Mouse (Mus musculus) heart, embryonic 16.5 days (tissue): ENCODE measurements around the gene Ankrd61. TPM values are rescaled to one million over a fixed set of nuclear protein-coding genes. Genes with fewer than 3 reads are reported as not detected.

ENCODE experiments used
- ATAC-seq: fragments of 200-750 bp; cut with Nextera tagmentation; replicated peaks from 2 replicates; pipeline ENCODE4 v1.8.0; 2017; ENCODE audit warnings: moderate number of reproducible peaks; ENCODE audit not compliant: insufficient read depth, low FRiP score; ENCODE audit errors: extremely low read depth
- H3K27ac ChIP-seq: fragments of 300-500 bp; sonication (generic); 2 replicates; pipeline ENCODE4 v1.5.1; 2014; ENCODE audit warnings: mild to moderate bottlenecking, low read length, control low read depth, moderate library complexity
- H3K27me3 ChIP-seq: fragments of 300-500 bp; sonication (generic); 2 replicates; pipeline ENCODE4 v1.6.1; 2014; ENCODE audit warnings: low read length, mixed read lengths; ENCODE audit not compliant: control insufficient read depth, insufficient read depth
- H3K36me3 ChIP-seq: fragments of 300-500 bp; sonication (generic); 2 replicates; pipeline ENCODE4 v1.6.1; 2014; ENCODE audit not compliant: control insufficient read depth, insufficient read depth
- H3K4me1 ChIP-seq: fragments of 300-500 bp; sonication (generic); 2 replicates; pipeline ENCODE4 v1.6.1; 2014; ENCODE audit warnings: low read length, mixed read lengths; ENCODE audit not compliant: control insufficient read depth, insufficient read depth
- H3K4me2 ChIP-seq: fragments of 300-500 bp; sonication (generic); 2 replicates; pipeline ENCODE4 v1.6.1; 2014; ENCODE audit warnings: low read depth, mild to moderate bottlenecking, control low read depth, low read length
- H3K4me3 ChIP-seq: fragments of 300-500 bp; sonication (generic); 2 replicates; pipeline ENCODE4 v1.5.1; 2014; ENCODE audit warnings: mild to moderate bottlenecking, control low read depth, low read length
- H3K9ac ChIP-seq: fragments of 300-500 bp; sonication (generic); 2 replicates; pipeline ENCODE4 v1.6.1; 2014; ENCODE audit warnings: low read length, control low read depth
- H3K9me3 ChIP-seq: fragments of 300-500 bp; sonication (generic); replicated peaks from 2 replicates; pipeline ENCODE4 v1.6.1; 2016; ENCODE audit warnings: low read length; ENCODE audit not compliant: control insufficient read depth
- WGBS: fragments of 180-500 bp; shearing (Covaris S2); extraction: QIAGEN DNeasy Blood & Tissue Kit; methylation state at CpG from one replicate; pipeline ENCODE4 v1.1.7; 2014; 5-methylcytosine and 5-hydroxymethylcytosine counted together
- polyA plus RNA-seq: library from polyadenylated mRNA; unstranded; fragments of >200 nt; fragmentation: Nextera tagmentation; extraction: Ambion mirVana; gene quantifications from 2 replicates; pipeline ENCODE4 v1.2.1, GENCODE M21; 2015

Ankrd61 gene
- polyA plus RNA-seq: 0.28 and 0.41 TPM in 2 replicates

DNA sequence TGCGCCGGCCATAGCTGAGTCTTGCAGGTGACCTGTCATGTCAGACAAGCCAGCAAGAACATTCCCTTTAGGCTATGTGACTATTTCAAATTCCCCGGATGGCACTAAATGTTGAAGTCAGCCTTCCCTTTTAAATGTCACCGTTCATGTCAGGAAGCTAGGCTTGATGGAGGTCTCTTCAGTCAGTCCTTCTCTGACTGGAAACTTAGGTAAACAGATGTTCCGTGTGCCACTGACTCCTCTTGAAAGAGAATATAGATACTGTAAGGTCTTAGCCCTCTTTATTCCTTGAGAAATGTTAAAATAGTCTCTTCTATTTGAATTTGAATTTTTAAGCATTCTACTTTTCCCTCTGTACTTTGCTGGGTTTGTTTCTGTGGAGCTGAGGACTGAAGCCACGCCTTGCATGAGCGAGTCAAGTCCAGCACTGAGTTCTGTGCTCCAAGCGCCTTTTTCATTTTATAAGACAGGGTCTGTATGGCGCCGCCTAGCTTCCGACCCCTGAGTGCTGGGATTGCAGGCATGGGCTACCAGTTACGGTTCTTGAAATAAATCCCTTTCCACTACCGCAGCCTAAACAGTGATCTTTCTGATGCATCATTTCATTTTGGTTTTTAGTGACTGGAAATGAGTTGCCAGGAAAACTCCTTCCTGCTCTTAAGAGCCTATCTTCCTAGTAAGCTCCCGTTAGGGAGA is at the start of gene Ankrd61:
Gene Ankrd61 (minus strand): TSS at position 51 of the 696 bp plus-strand sequence.
- no peaks in the 10 kb centered on the region for H3K9me3 ChIP-seq
- H3K27me3 ChIP-seq: no peaks in the 10 kb centered on the region
- WGBS: 85% methylated on average over 14 of the region's 14 CpGs
- H3K27ac ChIP-seq: no peak within 1 kb of the TSS
- H3K4me2 ChIP-seq: no peak within 1 kb of the TSS
- no peak for ATAC-seq
- H3K4me1 ChIP-seq: no peaks in the 10 kb centered on the region
- no peak within 1 kb of the TSS for H3K4me3 ChIP-seq
- H3K9ac ChIP-seq: no peak within 1 kb of the TSS
- peaks cover 36% of the 10 kb centered on the region for H3K36me3 ChIP-seq

DNA sequence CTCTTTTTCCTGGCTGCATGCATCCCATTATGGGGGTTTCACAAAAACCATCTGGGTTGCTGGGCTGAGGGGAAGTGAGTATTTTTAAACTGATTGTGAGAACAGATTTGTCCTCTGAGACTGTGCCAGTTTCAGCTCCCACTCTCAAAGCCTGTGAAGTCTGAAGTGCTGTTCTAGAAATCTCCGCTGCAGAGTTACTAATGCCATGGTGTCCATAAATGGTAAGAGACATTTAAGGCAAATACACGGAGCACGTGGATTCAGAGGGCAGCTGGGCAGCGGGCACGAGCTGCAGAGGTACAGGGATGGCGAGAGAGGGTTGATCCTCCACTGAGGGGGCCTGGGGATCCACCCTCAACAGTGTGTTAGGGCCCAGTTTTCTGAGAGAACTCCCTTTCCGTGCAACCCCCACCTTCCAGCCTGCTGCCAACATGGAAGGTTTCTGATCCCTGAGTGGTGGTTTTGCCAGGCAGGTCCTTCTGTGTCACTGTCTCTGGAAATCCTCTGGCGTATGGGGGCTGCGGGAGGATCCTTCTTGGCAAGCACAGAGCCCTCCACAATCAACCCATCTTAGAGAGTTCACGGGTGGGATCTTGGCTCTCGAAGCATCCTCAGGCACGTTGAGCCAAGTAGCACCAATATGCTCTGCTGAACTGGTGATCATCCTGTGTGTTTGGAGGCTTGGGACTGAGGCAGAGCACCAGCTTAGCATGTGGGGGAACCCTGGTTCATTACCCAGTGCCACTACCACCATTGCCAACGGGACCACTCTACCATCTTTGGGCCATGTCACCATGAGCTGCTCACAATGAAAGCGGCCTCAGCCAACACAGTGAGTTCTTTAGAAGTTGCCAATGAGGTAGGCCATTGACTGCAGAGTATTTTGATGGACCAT is 46.0 kb upstream of the Ankrd61 start:
- no peaks in the 10 kb centered on the region for H3K36me3 ChIP-seq
- H3K27me3 ChIP-seq: no peaks in the 10 kb centered on the region
- H3K9me3 ChIP-seq: 0 out of 2 replicates have a peak, but pooled peaks cover 6% of the 10 kb centered on the region
- WGBS: 68% methylated on average over 14 of the region's 14 CpGs
- H3K4me3 ChIP-seq: no peak overlapping the region
- ATAC-seq: no peak
- H3K9ac ChIP-seq: no peak overlapping the region
- no peak overlapping the region for H3K27ac ChIP-seq
- no peak overlapping the region for H3K4me2 ChIP-seq
- no peaks in the 10 kb centered on the region for H3K4me1 ChIP-seq

DNA sequence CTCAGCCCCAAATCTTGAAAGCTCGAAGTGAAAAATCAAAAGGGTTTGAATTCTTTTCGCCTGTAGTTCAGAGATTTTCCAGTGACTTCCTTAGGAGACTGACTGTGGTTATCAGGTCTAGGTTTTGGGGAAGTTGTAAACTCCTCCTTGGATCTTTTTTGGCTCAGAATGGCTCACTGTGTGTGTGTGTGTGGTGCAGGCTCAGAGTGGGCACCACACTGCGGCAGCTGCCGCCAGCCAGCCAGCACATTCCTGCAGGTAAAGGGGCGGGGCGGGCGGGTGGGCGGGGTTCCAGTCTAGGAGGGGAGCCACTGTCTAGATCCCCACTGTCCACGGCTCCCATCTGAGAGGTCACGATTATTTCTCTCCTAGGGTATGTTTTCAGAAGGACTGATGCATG is 44.1 kb upstream of the Ankrd61 start:
- Histone ChIP-seq H3K9ac (no peak overlapping the region), H3K27me3 (no peaks in the 10 kb centered on the region), H3K27ac (no peak overlapping the region), H3K36me3 (no peaks in the 10 kb centered on the region), H3K4me1 (no peaks in the 10 kb centered on the region), H3K4me2 (no peak overlapping the region), H3K9me3 (0 out of 2 replicates have a peak, but pooled peaks cover 6% of the 10 kb centered on the region), H3K4me3 (no peak overlapping the region)
- WGBS: 22% methylated on average over 10 of the region's 10 CpGs
- no peak for ATAC-seq

DNA sequence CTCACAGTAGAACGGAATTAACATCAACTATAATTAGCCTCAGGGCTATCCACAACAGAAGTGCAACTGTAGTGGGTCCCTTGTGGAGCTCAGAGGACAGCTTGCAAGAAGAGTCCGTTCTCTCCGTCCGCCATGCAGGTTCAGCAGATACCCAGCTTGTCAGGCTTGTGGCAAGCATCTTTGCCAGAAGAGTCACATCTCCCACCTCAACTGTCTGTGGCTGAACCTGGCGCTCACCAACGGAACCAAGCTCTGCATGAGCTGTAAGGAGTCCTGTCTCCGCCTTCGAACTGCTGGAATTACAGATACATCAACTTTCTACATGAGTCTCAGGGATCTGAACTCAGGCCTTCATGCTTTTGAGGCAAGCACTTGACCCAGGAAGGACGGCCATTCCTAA is 38.7 kb upstream of the Ankrd61 start:
- Histone ChIP-seq H3K4me2 (no peak overlapping the region), H3K9me3 (0 out of 2 replicates have a peak, but pooled peaks cover 3% of the 10 kb centered on the region), H3K4me1 (no peaks in the 10 kb centered on the region; the same call in 1 of the 2 replicates)

DNA sequence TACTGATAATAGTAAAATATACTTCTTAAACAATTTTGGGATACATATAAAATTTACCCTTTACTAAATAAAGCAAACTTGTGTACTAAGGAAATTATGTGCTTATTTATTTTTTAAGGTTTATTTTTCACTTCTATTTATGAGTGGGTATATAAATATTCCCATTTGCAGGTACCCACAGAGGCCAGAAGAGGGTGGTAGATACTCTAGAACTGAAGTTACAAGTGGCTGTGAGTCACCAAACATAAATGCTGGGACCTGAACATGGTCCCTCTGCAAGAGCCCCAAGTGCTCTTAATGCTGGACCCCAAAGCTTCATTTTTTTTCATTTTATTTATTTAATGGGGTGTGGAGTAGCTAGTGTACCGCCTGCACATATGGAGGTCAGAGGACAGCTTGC is 36.4 kb upstream of the Ankrd61 start:
- WGBS: 79% methylated on average over 1 of the region's 1 CpGs
- Histone ChIP-seq H3K9ac (no peak overlapping the region), H3K27ac (no peak overlapping the region), H3K4me3 (no peak overlapping the region), H3K4me1 (no peaks in the 10 kb centered on the region; the same call in 1 of the 2 replicates), H3K36me3 (peaks cover 19% of the 10 kb centered on the region), H3K4me2 (no peak overlapping the region), H3K9me3 (no peaks in the 10 kb centered on the region), H3K27me3 (no peaks in the 10 kb centered on the region)
- ATAC-seq: no peak

More for the DNA sequence above, 38.7 kb upstream of the Ankrd61 start:
- Histone ChIP-seq H3K9ac (no peak overlapping the region), H3K27ac (no peak overlapping the region), H3K27me3 (no peaks in the 10 kb centered on the region), H3K4me3 (no peak overlapping the region), H3K36me3 (peaks cover 6% of the 10 kb centered on the region; the same call in 1 of the 2 replicates)
- 67% methylated on average over 9 of the region's 9 CpGs for WGBS
- ATAC-seq: no peak

DNA sequence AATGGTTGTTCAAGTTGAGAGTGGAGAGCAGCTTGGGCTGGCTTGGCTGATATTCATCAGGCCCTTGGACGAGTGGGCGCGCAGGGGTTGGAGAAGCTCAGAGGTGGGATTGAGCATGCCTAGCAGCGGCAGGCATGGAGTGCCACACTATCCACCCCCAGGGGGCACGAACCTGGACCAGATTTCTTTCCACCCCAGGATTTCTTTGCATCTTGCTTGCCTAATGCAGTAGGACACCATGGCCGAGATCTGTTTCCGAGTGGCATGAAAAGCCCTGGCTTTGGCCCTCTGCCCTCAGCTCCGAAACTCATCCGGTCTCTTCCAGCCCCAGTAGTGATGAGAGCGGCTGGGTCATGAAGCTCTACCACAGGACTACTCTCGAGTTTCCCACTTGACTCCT is 35.9 kb upstream of the Ankrd61 start:
- Histone ChIP-seq H3K9me3 (no peaks in the 10 kb centered on the region), H3K4me3 (no peak overlapping the region), H3K27me3 (no peaks in the 10 kb centered on the region), H3K27ac (no peak overlapping the region), H3K4me2 (no peak overlapping the region), H3K4me1 (no peaks in the 10 kb centered on the region; the same call in 1 of the 2 replicates), H3K36me3 (peaks cover 21% of the 10 kb centered on the region), H3K9ac (no peak overlapping the region)
- no peak for ATAC-seq
- WGBS: 88% methylated on average over 11 of the region's 11 CpGs

DNA sequence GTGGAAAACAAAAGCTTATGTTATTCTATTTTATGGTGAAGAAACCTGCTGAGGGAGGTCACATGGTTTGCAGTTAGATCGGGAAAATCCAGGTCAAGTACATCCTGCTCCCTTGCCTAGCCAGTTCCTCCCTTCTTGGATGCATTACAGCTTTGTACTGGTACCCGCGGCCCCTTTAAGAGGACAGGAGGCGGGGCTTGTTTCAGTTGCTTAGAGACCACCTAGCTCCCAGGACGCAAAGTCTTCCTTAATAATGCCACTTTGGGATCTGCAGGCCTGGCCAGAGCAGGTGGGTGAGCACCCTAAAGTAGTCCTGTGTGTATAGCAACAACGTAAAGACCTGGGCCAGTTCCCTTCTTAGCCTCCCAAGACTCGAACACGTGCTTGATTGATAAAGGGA is 35.3 kb upstream of the Ankrd61 start, which contains the start of gene Rsph10b:
Gene Rsph10b (plus strand): TSS at position 205 of the 400 bp plus-strand sequence.
- Histone ChIP-seq H3K27ac (no peak within 1 kb of the TSS), H3K4me3 (no peak within 1 kb of the TSS), H3K9ac (no peak within 1 kb of the TSS), H3K4me1 (no peaks in the 10 kb centered on the region; the same call in 1 of the 2 replicates), H3K27me3 (no peaks in the 10 kb centered on the region), H3K36me3 (peaks cover 26% of the 10 kb centered on the region), H3K4me2 (no peak within 1 kb of the TSS), H3K9me3 (no peaks in the 10 kb centered on the region)
- ATAC-seq: no peak
- WGBS: 29% methylated on average over 8 of the region's 8 CpGs

DNA sequence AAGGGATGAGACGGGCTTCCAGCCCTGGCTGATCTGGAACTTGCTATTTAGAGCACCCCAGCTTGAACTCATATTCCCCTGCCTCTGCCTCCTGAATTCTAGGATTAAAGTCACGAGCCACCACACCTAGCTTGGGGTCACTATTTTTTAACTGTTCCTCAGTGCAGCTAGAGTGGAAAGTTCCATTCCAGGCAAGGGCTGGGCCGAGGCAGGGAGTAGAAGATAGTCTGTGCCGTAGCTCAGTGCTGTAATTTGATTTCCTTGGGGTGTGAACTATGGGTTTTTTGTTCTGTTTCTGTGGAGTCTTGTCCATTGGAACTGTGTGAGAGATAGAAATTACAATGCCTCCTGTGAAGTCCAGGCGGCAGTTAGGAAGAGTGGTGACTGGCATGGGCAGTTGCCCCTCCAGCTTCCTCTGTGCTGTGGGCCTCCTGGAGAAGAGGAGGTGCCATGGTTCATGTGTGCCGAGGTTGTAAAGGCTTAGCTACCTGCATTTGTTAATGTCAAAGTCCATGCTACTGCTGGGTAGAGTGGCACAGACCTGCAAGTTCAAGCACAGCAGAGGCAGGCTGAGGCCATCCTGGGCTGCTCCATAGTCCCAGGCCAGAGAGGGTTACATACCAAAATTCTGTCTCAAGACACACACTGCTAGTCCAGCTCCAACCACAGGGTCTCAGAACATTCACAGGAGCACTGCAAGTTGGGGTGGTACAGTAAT is 34.5 kb upstream of the Ankrd61 start:
- Histone ChIP-seq H3K36me3 (peaks cover 26% of the 10 kb centered on the region), H3K4me1 (no peaks in the 10 kb centered on the region; the same call in 1 of the 2 replicates), H3K4me2 (no peak overlapping the region), H3K9ac (no peak overlapping the region), H3K9me3 (no peaks in the 10 kb centered on the region), H3K4me3 (no peak overlapping the region), H3K27ac (no peak overlapping the region), H3K27me3 (no peaks in the 10 kb centered on the region)
- ATAC-seq: no peak
- WGBS: 76% methylated on average over 6 of the region's 6 CpGs
